Mouse (Mus musculus): ENCODE results near the gene Cpeb4. TPM values are rescaled to one million over a fixed set of nuclear protein-coding genes. Genes with fewer than 3 reads are reported as not detected.

The Cpeb4 gene
- polyA plus RNA-seq, 1 experiment from 2014 or later, result 7.1 TPM

DNA sequence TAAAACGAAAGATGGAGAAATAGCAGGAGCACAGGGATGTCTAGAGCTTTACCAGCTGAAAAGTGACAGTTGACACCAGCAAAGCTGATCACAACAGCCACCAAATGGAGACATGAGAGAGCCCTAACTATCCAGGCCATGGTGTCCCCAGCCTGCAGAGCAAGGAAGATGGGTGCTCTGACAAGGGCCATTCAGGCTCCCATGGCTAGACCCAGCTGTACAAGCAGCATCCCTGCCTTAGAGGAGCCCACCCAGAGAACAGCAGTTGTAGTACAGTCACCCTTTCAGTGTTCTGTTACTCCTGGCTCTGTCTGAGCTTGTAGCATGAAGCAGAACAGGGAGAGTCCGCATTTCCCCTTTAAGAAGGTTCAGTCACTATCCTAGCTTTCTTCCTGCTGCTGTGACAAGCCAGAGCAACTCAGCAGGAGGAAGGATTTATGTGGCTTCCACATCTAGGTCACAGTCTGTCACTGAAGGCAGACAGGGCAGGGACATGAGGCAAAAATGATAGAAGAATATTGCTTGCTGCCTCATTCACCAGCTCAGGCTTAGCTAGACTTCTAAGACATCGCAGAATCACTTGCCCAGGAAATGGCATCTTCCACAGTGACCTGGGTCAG is 21.7 kb upstream of the Cpeb4 start:
- DNase-seq (ENCODE audit: low spot score) (no peak), ATAC-seq (replicated peaks; ENCODE audit: insufficient number of reproducible peaks, low FRiP score, low TSS enrichment, low read depth) (no peak)
- Histone ChIP-seq H3K4me2 (ENCODE audit: low read depth, low read length) (no peak overlapping the region), H3K36me3 (replicated peaks; ENCODE audit: control insufficient read depth, insufficient read depth, low read depth, low read length) (no peaks in the 10 kb centered on the region), H3K9me3 (replicated peaks; ENCODE audit: control insufficient read depth, low read length) (no peaks in the 10 kb centered on the region), H3K27ac (replicated peaks; ENCODE audit: low read depth, low read length) (no peak overlapping the region), H3K4me1 (ENCODE audit: control insufficient read depth, insufficient read depth, low read length) (no peaks in the 10 kb centered on the region), H3K4me3 (ENCODE audit: low read depth, low read length) (no peak overlapping the region), H3K27me3 (ENCODE audit: control insufficient read depth, insufficient read depth, low read length) (no peaks in the 10 kb centered on the region), H3K9ac (replicated peaks; ENCODE audit: low read length) (no peak overlapping the region)
- WGBS, result 80% methylated on average over 3 of the region's 3 CpGs

DNA sequence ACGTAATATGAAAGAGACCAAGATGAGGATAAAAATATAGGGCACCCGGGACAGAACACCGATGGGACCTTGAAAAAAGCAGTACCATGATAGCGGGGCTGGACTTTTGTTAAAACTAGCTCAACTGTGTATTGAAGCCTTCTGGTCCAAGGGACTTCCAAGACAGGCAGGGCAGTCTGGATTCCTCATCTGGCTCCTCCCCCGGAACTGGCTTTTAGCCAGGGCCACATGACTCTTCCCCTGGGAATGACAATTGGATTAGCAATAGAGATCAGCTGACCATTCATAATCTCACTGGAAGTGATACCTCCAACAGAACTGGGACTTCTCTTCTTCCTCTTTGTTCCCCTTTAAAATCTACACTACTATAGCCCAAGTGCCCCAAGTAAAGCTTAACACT is 21.0 kb upstream of the Cpeb4 start:
- no peak overlapping the region for H3K4me3 ChIP-seq (ENCODE audit: low read depth, low read length)
- 84% methylated on average over 5 of the region's 5 CpGs for WGBS
- H3K4me1 ChIP-seq (ENCODE audit: control insufficient read depth, insufficient read depth, low read length), result no peaks in the 10 kb centered on the region

DNA sequence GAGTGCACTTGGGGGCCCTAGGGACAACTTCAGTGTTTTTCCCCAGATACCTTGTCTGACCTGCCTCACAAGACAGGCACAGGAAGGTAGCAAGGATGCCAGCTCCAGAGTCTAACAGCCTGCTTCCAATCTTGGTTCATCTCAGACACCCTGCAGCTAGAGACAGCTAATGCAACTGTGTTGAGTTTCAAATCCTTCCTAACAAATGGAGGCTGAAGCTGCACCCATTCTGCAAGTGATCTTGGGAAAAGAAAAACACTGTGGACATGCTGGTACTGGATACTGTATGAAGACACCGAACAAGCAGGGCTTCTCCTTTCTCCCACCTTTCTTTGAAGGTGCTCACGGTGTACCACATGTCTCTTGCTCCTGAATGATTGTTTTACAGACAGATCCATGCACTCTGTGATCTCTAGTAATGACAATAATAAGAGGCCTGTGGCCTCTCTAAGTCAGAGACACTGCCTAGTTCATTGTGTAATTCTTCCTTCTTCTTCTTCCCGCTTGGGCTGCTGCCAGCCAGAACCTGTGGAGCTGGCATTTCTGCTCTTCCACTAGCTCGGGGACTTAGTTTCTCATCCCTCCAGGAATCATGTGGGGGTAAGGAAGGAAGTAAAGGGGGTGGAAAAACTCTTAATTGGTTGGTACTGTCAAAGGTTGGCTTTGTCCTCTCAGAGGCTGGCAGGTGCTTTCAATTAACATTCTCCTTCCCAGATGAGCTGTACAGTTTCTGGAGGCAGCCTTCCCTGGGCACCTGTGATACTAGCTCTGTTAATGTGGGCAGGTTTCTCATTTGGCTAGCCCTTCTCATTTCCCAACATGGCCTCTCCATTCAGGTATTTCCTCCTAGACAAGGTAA is 20.1 kb upstream of the Cpeb4 start:
- no peak overlapping the region for H3K9ac ChIP-seq (replicated peaks; ENCODE audit: low read length)
- no peak overlapping the region for H3K4me2 ChIP-seq (ENCODE audit: low read depth, low read length)
- H3K27ac ChIP-seq (replicated peaks; ENCODE audit: low read depth, low read length), result no peak overlapping the region
- H3K4me3 ChIP-seq (ENCODE audit: low read depth, low read length), result no peak overlapping the region
- no peaks in the 10 kb centered on the region for H3K4me1 ChIP-seq (ENCODE audit: control insufficient read depth, insufficient read depth, low read length)
- no peaks in the 10 kb centered on the region for H3K27me3 ChIP-seq (ENCODE audit: control insufficient read depth, insufficient read depth, low read length)
- no peaks in the 10 kb centered on the region for H3K36me3 ChIP-seq (replicated peaks; ENCODE audit: control insufficient read depth, insufficient read depth, low read depth, low read length)
- ATAC-seq (replicated peaks; ENCODE audit: insufficient number of reproducible peaks, low FRiP score, low TSS enrichment, low read depth) (no peak), DNase-seq (ENCODE audit: low spot score) (peak; percentile 57)
- 56% methylated on average over 4 of the region's 4 CpGs for WGBS
- H3K9me3 ChIP-seq (replicated peaks; ENCODE audit: control insufficient read depth, low read length), result no peaks in the 10 kb centered on the region

More for the DNA sequence above, 21.0 kb upstream of the Cpeb4 start:
- peak; percentile 31 for DNase-seq (ENCODE audit: low spot score)
- H3K27me3 ChIP-seq (ENCODE audit: control insufficient read depth, insufficient read depth, low read length), result no peaks in the 10 kb centered on the region
- H3K4me2 ChIP-seq (ENCODE audit: low read depth, low read length), result no peak overlapping the region
- H3K36me3 ChIP-seq (replicated peaks; ENCODE audit: control insufficient read depth, insufficient read depth, low read depth, low read length), result no peaks in the 10 kb centered on the region
- no peaks in the 10 kb centered on the region for H3K9me3 ChIP-seq (replicated peaks; ENCODE audit: control insufficient read depth, low read length)
- no peak for ATAC-seq (replicated peaks; ENCODE audit: insufficient number of reproducible peaks, low FRiP score, low TSS enrichment, low read depth)
- H3K9ac ChIP-seq (replicated peaks; ENCODE audit: low read length), result no peak overlapping the region
- H3K27ac ChIP-seq (replicated peaks; ENCODE audit: low read depth, low read length), result no peak overlapping the region

DNA sequence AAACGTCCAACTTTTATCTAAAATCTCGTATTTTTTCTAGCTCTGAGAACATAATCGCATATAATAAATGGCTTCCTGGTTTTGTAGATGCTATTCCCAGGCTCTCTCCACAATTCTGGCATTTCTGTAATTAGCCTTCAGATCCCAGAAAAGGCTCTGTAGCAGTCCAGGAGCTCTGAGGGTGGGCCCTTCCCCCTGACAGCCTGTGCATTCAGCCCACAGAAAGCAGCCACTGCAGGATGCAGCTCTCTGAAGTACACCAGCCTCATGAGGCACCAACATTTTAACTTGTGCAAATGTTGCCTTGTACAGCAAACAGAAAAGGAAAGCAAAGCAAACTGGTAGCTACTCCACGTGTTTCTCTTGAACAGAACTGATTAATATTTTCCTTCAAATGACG is 17.1 kb upstream of the Cpeb4 start:
- ATAC-seq (replicated peaks; ENCODE audit: insufficient number of reproducible peaks, low FRiP score, low TSS enrichment, low read depth) (no peak), DNase-seq (ENCODE audit: low spot score) (no peak)
- H3K4me3 ChIP-seq (ENCODE audit: low read depth, low read length), result no peak overlapping the region
- H3K9me3 ChIP-seq (replicated peaks; ENCODE audit: control insufficient read depth, low read length), result no peaks in the 10 kb centered on the region
- no peaks in the 10 kb centered on the region for H3K27me3 ChIP-seq (ENCODE audit: control insufficient read depth, insufficient read depth, low read length)
- H3K4me2 ChIP-seq (ENCODE audit: low read depth, low read length), result no peak overlapping the region
- no peak overlapping the region for H3K9ac ChIP-seq (replicated peaks; ENCODE audit: low read length)
- no peak overlapping the region for H3K27ac ChIP-seq (replicated peaks; ENCODE audit: low read depth, low read length)
- 75% methylated on average over 5 of the region's 5 CpGs for WGBS
- H3K36me3 ChIP-seq (replicated peaks; ENCODE audit: control insufficient read depth, insufficient read depth, low read depth, low read length), result no peaks in the 10 kb centered on the region
- no peaks in the 10 kb centered on the region for H3K4me1 ChIP-seq (ENCODE audit: control insufficient read depth, insufficient read depth, low read length)

DNA sequence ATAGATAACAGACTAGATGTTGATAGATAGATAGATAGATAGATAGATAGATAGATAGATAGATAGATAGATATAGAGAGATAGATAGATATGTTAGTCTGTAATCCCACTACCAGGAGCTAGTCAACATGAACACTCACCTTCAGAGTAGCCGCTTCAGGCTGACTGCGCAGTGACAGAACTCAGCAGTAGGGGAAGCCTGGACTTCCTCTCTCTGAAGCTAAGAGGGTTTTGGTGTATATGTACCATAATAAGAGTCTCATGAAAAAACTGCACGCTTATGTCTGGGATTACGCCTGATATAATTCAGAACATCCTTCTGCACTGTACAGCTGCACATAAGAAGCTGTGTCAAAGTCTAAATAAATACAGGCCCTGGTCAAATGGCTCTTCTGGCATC is 14.5 kb upstream of the Cpeb4 start:
- no peak overlapping the region for H3K4me3 ChIP-seq (ENCODE audit: low read depth, low read length)
- H3K4me2 ChIP-seq (ENCODE audit: low read depth, low read length), result no peak overlapping the region
- WGBS, result 86% methylated on average over 4 of the region's 4 CpGs
- no peak overlapping the region for H3K9ac ChIP-seq (replicated peaks; ENCODE audit: low read length)
- H3K9me3 ChIP-seq (replicated peaks; ENCODE audit: control insufficient read depth, low read length), result no peaks in the 10 kb centered on the region
- no peaks in the 10 kb centered on the region for H3K27me3 ChIP-seq (ENCODE audit: control insufficient read depth, insufficient read depth, low read length)
- no peak for DNase-seq (ENCODE audit: low spot score)
- ATAC-seq (replicated peaks; ENCODE audit: insufficient number of reproducible peaks, low FRiP score, low TSS enrichment, low read depth), result no peak
- no peak overlapping the region for H3K27ac ChIP-seq (replicated peaks; ENCODE audit: low read depth, low read length)
- no peaks in the 10 kb centered on the region for H3K4me1 ChIP-seq (ENCODE audit: control insufficient read depth, insufficient read depth, low read length)
- no peaks in the 10 kb centered on the region for H3K36me3 ChIP-seq (replicated peaks; ENCODE audit: control insufficient read depth, insufficient read depth, low read depth, low read length)

GRCm38 (mm10) chr11:31861149-31861890 is 10.7 kb upstream of the Cpeb4 start:
- Histone ChIP-seq H3K9me3 (replicated peaks; ENCODE audit: control insufficient read depth, low read length) (no peaks in the 10 kb centered on the region), H3K27me3 (ENCODE audit: control insufficient read depth, insufficient read depth, low read length) (no peaks in the 10 kb centered on the region), H3K4me3 (ENCODE audit: low read depth, low read length) (no peak overlapping the region), H3K36me3 (replicated peaks; ENCODE audit: control insufficient read depth, insufficient read depth, low read depth, low read length) (no peaks in the 10 kb centered on the region), H3K9ac (replicated peaks; ENCODE audit: low read length) (no peak overlapping the region), H3K4me2 (ENCODE audit: low read depth, low read length) (no peak overlapping the region), H3K27ac (replicated peaks; ENCODE audit: low read depth, low read length) (no peak overlapping the region), H3K4me1 (ENCODE audit: control insufficient read depth, insufficient read depth, low read length) (no peaks in the 10 kb centered on the region)
- WGBS, result 81% methylated on average over 6 of the region's 6 CpGs
- ATAC-seq (replicated peaks; ENCODE audit: insufficient number of reproducible peaks, low FRiP score, low TSS enrichment, low read depth), result no peak
- DNase-seq (ENCODE audit: low spot score), result no peak

- no peak overlapping the region for H3K4me3 ChIP-seq (ENCODE audit: low read depth, low read length)
- no peaks in the 10 kb centered on the region for H3K9me3 ChIP-seq (replicated peaks; ENCODE audit: control insufficient read depth, low read length)
- WGBS, result 80% methylated on average over 4 of the region's 4 CpGs
- no peak overlapping the region for H3K4me2 ChIP-seq (ENCODE audit: low read depth, low read length)
- no peaks in the 10 kb centered on the region for H3K27me3 ChIP-seq (ENCODE audit: control insufficient read depth, insufficient read depth, low read length)
- H3K36me3 ChIP-seq (replicated peaks; ENCODE audit: control insufficient read depth, insufficient read depth, low read depth, low read length), result no peaks in the 10 kb centered on the region
- H3K9ac ChIP-seq (replicated peaks; ENCODE audit: low read length), result no peak overlapping the region
- no peaks in the 10 kb centered on the region for H3K4me1 ChIP-seq (ENCODE audit: control insufficient read depth, insufficient read depth, low read length)
- DNase-seq (ENCODE audit: low spot score) (no peak), ATAC-seq (replicated peaks; ENCODE audit: insufficient number of reproducible peaks, low FRiP score, low TSS enrichment, low read depth) (no peak)
- no peak overlapping the region for H3K27ac ChIP-seq (replicated peaks; ENCODE audit: low read depth, low read length)
Observed at GRCm38 (mm10) chr11:31867976-31868375, 4.0 kb upstream of the Cpeb4 start.

All from embryonic facial prominence, embryonic 11.5 days (tissue).